Mouse (Mus musculus) heart, postnatal 10 days (tissue): Measurements from ENCODE around the gene Ebna1bp2. TPM values are rescaled to one million over a fixed set of nuclear protein-coding genes. Genes with fewer than 3 reads are reported as not detected.

Source experiments
- total RNA-seq, 2 experiments: library from RNA; stranded (reverse); gene quantifications; 2 replicates each; pipeline ENCODE4 v1.2.3; 2021

The Ebna1bp2 gene
- total RNA-seq, 2 experiments from 2014 or later: 39.8 to 49.6 TPM

Other genes starting within 250 kb of the Ebna1bp2 start
- 10 to 100 TPM; 12.8 to 12.9 TPM for gene Szt2, start 211.5 kb upstream of the Ebna1bp2 start, total RNA-seq
- gene Med8, start 211.5 kb upstream of the Ebna1bp2 start, total RNA-seq: 10 to 100 TPM; 44.3 to 46.2 TPM
- 10 to 100 TPM; 37.5 to 37.7 TPM for gene Elovl1, start 192.7 kb upstream of the Ebna1bp2 start, total RNA-seq
- gene Cdc20, start 183.4 kb upstream of the Ebna1bp2 start, total RNA-seq: 10 to 100 TPM; 24.9 to 25.3 TPM
- under 1 TPM; 0.12 to 0.34 TPM for gene Mpl, start 163.3 kb upstream of the Ebna1bp2 start, total RNA-seq
- gene Tie1, start 130.7 kb upstream of the Ebna1bp2 start, total RNA-seq: 100 to 1,000 TPM; 114 to 120 TPM
- not detected for gene 2610528J11Rik, start 93.8 kb upstream of the Ebna1bp2 start, total RNA-seq
- under 1 TPM in 1 of 2 experiments, not detected in 1; 0.12 TPM for gene Tmem125, start 76.8 kb upstream of the Ebna1bp2 start, total RNA-seq
- gene Cfap57, start within 50 bp of the Ebna1bp2 start, total RNA-seq: under 1 TPM; 0.07 to 0.17 TPM
- not detected for gene Olfr62, start 38.2 kb downstream of the Ebna1bp2 start, total RNA-seq
- not detected for gene Olfr1342, start 72.0 kb downstream of the Ebna1bp2 start, total RNA-seq
- gene Olfr1341, start 82.7 kb downstream of the Ebna1bp2 start, total RNA-seq: not detected
- not detected for gene Olfr1340, start 99.3 kb downstream of the Ebna1bp2 start, total RNA-seq
- gene Olfr1339, start 111.4 kb downstream of the Ebna1bp2 start, total RNA-seq: not detected
- gene Olfr1338, start 137.9 kb downstream of the Ebna1bp2 start, total RNA-seq: not detected
- gene Olfr1337, start 161.8 kb downstream of the Ebna1bp2 start, total RNA-seq: not detected
- not detected for gene Olfr1335, start 189.1 kb downstream of the Ebna1bp2 start, total RNA-seq
- gene Olfr1333, start 215.5 kb downstream of the Ebna1bp2 start, total RNA-seq: not detected
- not detected for gene Olfr1331, start 243.8 kb downstream of the Ebna1bp2 start, total RNA-seq